Mouse (Mus musculus): ENCODE data around the gene Olfr734. TPM values are rescaled to one million over a fixed set of nuclear protein-coding genes. Genes with fewer than 3 reads are reported as not detected.

Olfr734 gene
- polyA plus RNA-seq (2014; fragmentation: Illumina TruSeq; extraction: RNeasy Lipid Tissue Mini Kit (QIAGEN cat#74804); ENCODE audit: low read depth, low replicate concordance), result not detected

DNA sequence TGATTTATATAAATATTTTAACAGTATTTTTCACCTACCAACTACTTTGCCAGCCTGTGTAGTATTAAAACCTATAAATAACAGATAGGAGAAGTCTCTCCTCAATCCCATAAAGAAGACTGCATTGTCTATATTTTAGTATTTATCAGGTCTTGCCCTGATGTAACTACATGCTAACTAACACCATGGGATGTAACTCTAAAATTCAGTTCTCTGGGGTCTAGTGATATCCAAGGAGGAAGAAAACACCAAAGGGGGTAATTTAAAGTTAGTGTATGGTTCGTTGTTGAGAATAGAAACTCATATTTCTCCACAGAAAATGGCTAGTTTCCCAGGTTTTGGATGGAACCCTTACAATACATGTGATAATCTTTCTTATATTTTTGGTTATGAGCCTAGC lies at the start of gene Olfr734:
TSS of gene Olfr734 (minus strand) at position 101 of the 400 bp plus-strand sequence.

GRCm38 (mm10) chr14:50357593-50357992 lies 31.0 kb upstream of the Olfr734 start, which contains the start of gene Tlr11:
TSS of gene Tlr11 (plus strand) at chr14:50357914.

DNA sequence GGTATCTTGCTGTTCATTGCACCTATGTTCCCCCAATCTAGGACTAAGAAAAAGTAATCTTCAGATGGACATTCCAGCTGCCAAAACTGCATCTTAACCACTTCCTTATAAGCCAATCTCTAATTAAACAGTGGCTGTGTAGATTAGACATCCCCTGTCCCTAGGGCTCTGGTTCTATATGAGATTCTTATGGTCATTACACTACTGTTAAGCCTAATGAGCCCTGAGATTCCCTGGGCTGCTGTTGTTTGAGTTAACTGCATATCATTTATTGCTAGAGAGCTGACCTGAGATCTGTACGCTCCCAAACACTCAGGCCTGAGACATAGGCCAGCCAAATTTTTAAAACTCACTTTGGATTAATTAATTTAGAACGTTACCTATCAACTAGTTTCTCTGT lies 22.2 kb upstream of the Olfr734 start, which contains the start of gene Olfr735:
TSS of gene Olfr735 (minus strand) at position 77 of the 400 bp plus-strand sequence.

DNA sequence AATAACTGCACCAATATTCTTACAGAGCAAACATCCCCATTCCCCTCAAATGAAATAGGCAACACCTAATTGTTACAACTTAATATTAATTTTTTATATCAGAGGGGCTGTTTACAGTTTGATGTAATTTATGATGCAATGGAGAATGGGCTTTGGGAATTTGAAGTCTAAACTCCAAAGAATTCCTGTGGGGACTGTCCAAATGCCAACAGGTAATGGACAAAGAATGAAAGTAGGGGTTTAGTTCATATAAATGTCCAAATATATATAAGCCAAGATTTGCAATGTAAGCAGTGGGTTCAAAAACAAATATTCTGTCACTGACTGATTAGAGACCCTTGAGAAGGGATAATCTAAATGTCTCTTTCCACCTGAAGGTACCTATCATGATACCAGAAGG lies 25.1 kb downstream of the Olfr734 start, which contains the start of gene Olfr733:
TSS of gene Olfr733 (minus strand) at position 101 of the 400 bp plus-strand sequence.

GRCm38 (mm10) chr14:50284106-50284505 lies 42.5 kb downstream of the Olfr734 start, which contains the start of gene Olfr732:
TSS of gene Olfr732 (minus strand) at chr14:50284206.

Other genes with a start within 250 kb of the Olfr734 start
- not detected for gene Olfr726, start 235.8 kb downstream of the Olfr734 start, polyA plus RNA-seq (2014; fragmentation: Illumina TruSeq; extraction: RNeasy Lipid Tissue Mini Kit (QIAGEN cat#74804); ENCODE audit: low read depth, low replicate concordance)
- gene Olfr727, start 203.6 kb downstream of the Olfr734 start, polyA plus RNA-seq (2014; fragmentation: Illumina TruSeq; extraction: RNeasy Lipid Tissue Mini Kit (QIAGEN cat#74804); ENCODE audit: low read depth, low replicate concordance), result not detected
- not detected for gene Olfr728, start 184.1 kb downstream of the Olfr734 start, polyA plus RNA-seq (2014; fragmentation: Illumina TruSeq; extraction: RNeasy Lipid Tissue Mini Kit (QIAGEN cat#74804); ENCODE audit: low read depth, low replicate concordance)
- not detected for gene Olfr729, start 173.9 kb downstream of the Olfr734 start, polyA plus RNA-seq (2014; fragmentation: Illumina TruSeq; extraction: RNeasy Lipid Tissue Mini Kit (QIAGEN cat#74804); ENCODE audit: low read depth, low replicate concordance)
- not detected for gene Olfr730, start 138.6 kb downstream of the Olfr734 start, polyA plus RNA-seq (2014; fragmentation: Illumina TruSeq; extraction: RNeasy Lipid Tissue Mini Kit (QIAGEN cat#74804); ENCODE audit: low read depth, low replicate concordance)
- gene Olfr731, start 84.9 kb downstream of the Olfr734 start, polyA plus RNA-seq (2014; fragmentation: Illumina TruSeq; extraction: RNeasy Lipid Tissue Mini Kit (QIAGEN cat#74804); ENCODE audit: low read depth, low replicate concordance), result not detected
- gene Olfr732, start 42.6 kb downstream of the Olfr734 start, polyA plus RNA-seq (2014; fragmentation: Illumina TruSeq; extraction: RNeasy Lipid Tissue Mini Kit (QIAGEN cat#74804); ENCODE audit: low read depth, low replicate concordance), result not detected
- gene Olfr733, start 25.2 kb downstream of the Olfr734 start, polyA plus RNA-seq (2014; fragmentation: Illumina TruSeq; extraction: RNeasy Lipid Tissue Mini Kit (QIAGEN cat#74804); ENCODE audit: low read depth, low replicate concordance), result not detected
- gene Olfr735, start 22.1 kb upstream of the Olfr734 start, polyA plus RNA-seq (2014; fragmentation: Illumina TruSeq; extraction: RNeasy Lipid Tissue Mini Kit (QIAGEN cat#74804); ENCODE audit: low read depth, low replicate concordance), result not detected
- 0.42 TPM for gene Tlr11, start 31.2 kb upstream of the Olfr734 start, polyA plus RNA-seq (2014; fragmentation: Illumina TruSeq; extraction: RNeasy Lipid Tissue Mini Kit (QIAGEN cat#74804); ENCODE audit: low read depth, low replicate concordance)
- not detected for gene Olfr736, start 54.4 kb upstream of the Olfr734 start, polyA plus RNA-seq (2014; fragmentation: Illumina TruSeq; extraction: RNeasy Lipid Tissue Mini Kit (QIAGEN cat#74804); ENCODE audit: low read depth, low replicate concordance)
- gene Olfr738, start 80.8 kb upstream of the Olfr734 start, polyA plus RNA-seq (2014; fragmentation: Illumina TruSeq; extraction: RNeasy Lipid Tissue Mini Kit (QIAGEN cat#74804); ENCODE audit: low read depth, low replicate concordance), result not detected
- gene Olfr739, start 91.9 kb upstream of the Olfr734 start, polyA plus RNA-seq (2014; fragmentation: Illumina TruSeq; extraction: RNeasy Lipid Tissue Mini Kit (QIAGEN cat#74804); ENCODE audit: low read depth, low replicate concordance), result not detected
- gene Olfr740, start 118.8 kb upstream of the Olfr734 start, polyA plus RNA-seq (2014; fragmentation: Illumina TruSeq; extraction: RNeasy Lipid Tissue Mini Kit (QIAGEN cat#74804); ENCODE audit: low read depth, low replicate concordance), result not detected
- gene Olfr741, start 146.0 kb upstream of the Olfr734 start, polyA plus RNA-seq (2014; fragmentation: Illumina TruSeq; extraction: RNeasy Lipid Tissue Mini Kit (QIAGEN cat#74804); ENCODE audit: low read depth, low replicate concordance), result not detected
- gene Olfr742, start 176.8 kb upstream of the Olfr734 start, polyA plus RNA-seq (2014; fragmentation: Illumina TruSeq; extraction: RNeasy Lipid Tissue Mini Kit (QIAGEN cat#74804); ENCODE audit: low read depth, low replicate concordance), result not detected
- gene Olfr743, start 195.1 kb upstream of the Olfr734 start, polyA plus RNA-seq (2014; fragmentation: Illumina TruSeq; extraction: RNeasy Lipid Tissue Mini Kit (QIAGEN cat#74804); ENCODE audit: low read depth, low replicate concordance), result not detected